Mouse (Mus musculus): ENCODE measurements around the gene Atp5mpl.

The Atp5mpl gene

GRCm38 (mm10) chr12:111966683-111967173, at the start of gene Atp5mpl:
Gene Atp5mpl, minus strand, starts transcription at chr12:111966977.
- DNase-seq (ENCODE audit: low spot score in 2 of 2): peak; percentile 97 to 100

- DNase-seq (ENCODE audit: low spot score in 2 of 2): no peak
Measured at GRCm38 (mm10) chr12:112016346-112016745, 49.6 kb upstream of the Atp5mpl start.

- no peak for DNase-seq (ENCODE audit: low spot score in 2 of 2)
Measured at GRCm38 (mm10) chr12:112013271-112013801, 46.6 kb upstream of the Atp5mpl start.

GRCm38 (mm10) chr12:112012511-112013270, 45.9 kb upstream of the Atp5mpl start:
- DNase-seq (ENCODE audit: low spot score in 2 of 2): no peak

- DNase-seq (ENCODE audit: low spot score in 2 of 2): peak; percentile 35 to 78
Measured at GRCm38 (mm10) chr12:112001223-112001622, 34.4 kb upstream of the Atp5mpl start.

- DNase-seq (ENCODE audit: low spot score in 2 of 2): no peak
Measured at GRCm38 (mm10) chr12:111999735-112000134, 33.0 kb upstream of the Atp5mpl start.

- no peak for DNase-seq (ENCODE audit: low spot score in 2 of 2)
Measured at GRCm38 (mm10) chr12:111995161-111995560, 28.4 kb upstream of the Atp5mpl start.

GRCm38 (mm10) chr12:111992626-111993025, 25.8 kb upstream of the Atp5mpl start:
- no peak for DNase-seq (ENCODE audit: low spot score in 2 of 2)

- DNase-seq (ENCODE audit: low spot score in 2 of 2): no peak
Measured at GRCm38 (mm10) chr12:111986756-111987155, 20.0 kb upstream of the Atp5mpl start.

- no peak for DNase-seq (ENCODE audit: low spot score in 2 of 2)
Measured at GRCm38 (mm10) chr12:111983165-111983564, 16.4 kb upstream of the Atp5mpl start.

GRCm38 (mm10) chr12:111981831-111982230, 15.1 kb upstream of the Atp5mpl start:
- DNase-seq (ENCODE audit: low spot score in 2 of 2): no peak

GRCm38 (mm10) chr12:111980887-111981367, 14.2 kb upstream of the Atp5mpl start, which contains the start of gene Rd3l:
Gene Rd3l, minus strand, starts transcription at chr12:111981317.
- DNase-seq (ENCODE audit: low spot score in 2 of 2): no peak

- DNase-seq (ENCODE audit: low spot score in 2 of 2): no peak
Measured at GRCm38 (mm10) chr12:111978274-111978673, 11.5 kb upstream of the Atp5mpl start.

GRCm38 (mm10) chr12:111977138-111977537, 10.4 kb upstream of the Atp5mpl start:
- no peak for DNase-seq (ENCODE audit: low spot score in 2 of 2)

- no peak for DNase-seq (ENCODE audit: low spot score in 2 of 2)
Measured at GRCm38 (mm10) chr12:111974578-111974977, 7.8 kb upstream of the Atp5mpl start.

- no peak for DNase-seq (ENCODE audit: low spot score in 2 of 2)
Measured at GRCm38 (mm10) chr12:111972504-111972903, 5.7 kb upstream of the Atp5mpl start.

GRCm38 (mm10) chr12:111971231-111971686, 4.5 kb upstream of the Atp5mpl start, which contains the start of gene Tdrd9:
Gene Tdrd9, plus strand, starts transcription at chr12:111971559.
- DNase-seq (ENCODE audit: low spot score in 2 of 2): no peak

- DNase-seq (ENCODE audit: low spot score in 2 of 2): no peak
Measured at GRCm38 (mm10) chr12:111970085-111970484, 3.3 kb upstream of the Atp5mpl start.

GRCm38 (mm10) chr12:111963339-111963738, 3.4 kb downstream of the Atp5mpl start:
- no peak for DNase-seq (ENCODE audit: low spot score in 2 of 2)

- DNase-seq (ENCODE audit: low spot score in 2 of 2): peak; percentile 72 to 87
Measured at GRCm38 (mm10) chr12:111958101-111958865, 8.5 kb downstream of the Atp5mpl start.

- DNase-seq (ENCODE audit: low spot score in 2 of 2): no peak
Measured at GRCm38 (mm10) chr12:111956173-111956572, 10.6 kb downstream of the Atp5mpl start.

- no peak for DNase-seq (ENCODE audit: low spot score in 2 of 2)
Measured at GRCm38 (mm10) chr12:111951701-111952100, 15.1 kb downstream of the Atp5mpl start.

Data from spleen, postnatal 4 days (tissue).